Mouse (Mus musculus) bone marrow, adult 2 months (tissue): ENCODE results near the gene Adcy10. TPM values are rescaled to one million over a fixed set of nuclear protein-coding genes. Genes with fewer than 3 reads are reported as not detected.

Experiments
- H3K27ac ChIP-seq: fragments of 200-500 bp; 2 replicates; pipeline ENCODE4 v1.5.1; 2012; ENCODE audit warnings: low read depth, mild to moderate bottlenecking, control low read depth, inconsistent platforms, low read length; ENCODE audit not compliant: control insufficient read depth, poor library complexity, insufficient read depth
- H3K4me1 ChIP-seq: fragments of 200-500 bp; 2 replicates; pipeline ENCODE4 v1.6.1; 2011; ENCODE audit warnings: low read length; ENCODE audit not compliant: control insufficient read depth, insufficient read depth
- H3K4me3 ChIP-seq: fragments of 200-500 bp; replicated peaks from 2 replicates; pipeline ENCODE3; 2011; ENCODE audit warnings: mild to moderate bottlenecking, low read depth, low read length, control low read depth; ENCODE audit not compliant: control insufficient read depth
- CTCF ChIP-seq: fragments of 200-500 bp; IDR thresholded peaks from 2 replicates; pipeline ENCODE4 v1.5.1; 2011; ENCODE audit warnings: low read length, control low read depth; ENCODE audit not compliant: control insufficient read depth, insufficient read depth
- POLR2A ChIP-seq: fragments of 200-500 bp; IDR thresholded peaks from 2 replicates; pipeline ENCODE4 v1.6.1; 2011; ENCODE audit warnings: low read depth, mild to moderate bottlenecking, control low read depth, low read length, borderline replicate concordance; ENCODE audit not compliant: control insufficient read depth
- WGBS: fragments of 180-500 bp; shearing (Covaris S2); methylation state at CpG from one replicate; pipeline ENCODE4 v1.1.7; 2018; 5-methylcytosine and 5-hydroxymethylcytosine counted together
- polyA plus RNA-seq: library from polyadenylated mRNA; stranded (reverse); fragments of >200 nt; gene quantifications from 2 replicates; pipeline ENCODE4 v1.2.4, GENCODE M21; 2011; ENCODE audit warnings: low replicate concordance; ENCODE audit not compliant: missing spikeins, insufficient read depth, insufficient read length

The Adcy10 gene
- polyA plus RNA-seq, 1 experiment, result not detected

DNA sequence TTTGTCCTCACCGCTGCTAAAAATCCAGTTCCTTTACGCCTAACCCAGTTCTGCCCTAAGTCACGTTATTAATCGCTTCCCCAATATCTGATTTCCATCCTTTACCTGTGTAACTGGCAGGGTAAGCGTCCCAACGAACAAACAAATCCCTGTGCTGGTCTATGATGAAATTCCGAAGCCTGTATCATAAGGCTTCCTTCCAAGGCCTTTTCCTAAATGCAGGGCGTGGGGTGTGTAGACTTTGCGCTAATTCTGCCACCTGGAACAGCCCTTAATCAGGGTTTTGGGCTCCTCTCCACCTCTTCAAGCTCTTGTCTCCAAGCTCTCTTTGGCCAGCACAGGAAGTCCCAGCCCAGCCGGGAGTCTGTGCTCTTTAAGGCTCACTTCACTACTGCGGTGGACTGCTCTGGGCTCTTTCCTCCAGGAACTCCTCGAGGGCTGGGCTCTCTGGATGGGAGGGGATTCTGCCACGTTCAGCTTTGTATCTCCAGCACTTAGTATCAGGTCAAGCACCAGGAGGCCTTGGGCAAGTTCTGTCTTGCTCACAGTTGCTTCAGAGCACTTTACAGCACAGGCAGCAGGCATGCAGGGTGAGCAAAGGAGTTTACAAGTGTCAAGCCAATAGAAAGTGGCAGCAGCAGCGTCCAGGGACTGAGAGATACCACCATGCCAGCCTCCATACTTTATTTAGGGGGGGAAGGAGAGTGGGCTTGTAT, 100.6 kb downstream of the Adcy10 start:
- TF ChIP-seq POLR2A (no peak), CTCF (no peak)
- H3K27ac ChIP-seq, result no peak overlapping the region
- H3K4me1 ChIP-seq, result no peaks in the 10 kb centered on the region; the same call in 1 of the 2 replicates
- 71% methylated on average over 14 of the region's 14 CpGs for WGBS
- H3K4me3 ChIP-seq, result no peak overlapping the region

DNA sequence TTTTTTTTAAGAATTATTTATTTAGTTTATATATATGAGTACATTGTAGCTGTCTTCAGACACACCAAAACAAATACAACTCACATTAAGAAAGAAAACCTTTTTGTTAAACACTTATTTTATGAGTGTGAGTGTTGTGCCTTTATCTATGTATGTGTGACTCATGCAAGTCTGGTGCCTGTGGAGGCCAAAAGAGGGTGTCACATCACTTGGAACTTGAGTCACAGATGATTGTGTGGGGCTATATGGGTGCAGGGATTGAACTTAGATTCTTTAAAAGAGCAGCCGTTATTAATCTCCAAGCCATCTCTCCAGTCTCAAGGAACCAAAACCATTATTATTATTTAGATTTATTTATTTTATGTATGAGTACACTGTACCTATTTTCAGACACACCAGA, 101.4 kb downstream of the Adcy10 start:
- TF ChIP-seq POLR2A, result no peak
- no peaks in the 10 kb centered on the region; the same call in 1 of the 2 replicates for H3K4me1 ChIP-seq
- no peak overlapping the region for H3K4me3 ChIP-seq
- H3K27ac ChIP-seq, result no peak overlapping the region
- WGBS, result 87% methylated on average over 1 of the region's 1 CpGs

DNA sequence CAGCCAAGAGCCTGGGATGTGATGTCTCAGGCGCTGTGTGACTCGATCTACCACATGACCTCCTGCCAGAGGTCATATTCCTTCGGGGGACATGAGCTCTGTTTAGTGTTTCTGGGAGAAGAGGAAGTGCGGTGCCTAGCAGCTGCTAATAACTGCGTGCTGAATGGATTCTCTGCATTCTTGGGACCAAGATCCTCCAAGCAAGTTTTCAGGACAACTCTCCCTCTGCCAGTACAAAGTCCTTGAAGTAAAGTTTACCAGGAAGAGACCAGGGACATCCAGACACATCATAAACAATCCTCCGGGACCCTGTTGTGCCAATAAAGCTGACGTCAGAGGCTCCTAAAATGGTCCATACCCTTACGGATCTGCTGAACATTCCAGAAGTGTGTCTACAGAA, 102.9 kb downstream of the Adcy10 start:
- H3K27ac ChIP-seq, result no peak overlapping the region
- H3K4me3 ChIP-seq, result no peak overlapping the region
- 74% methylated on average over 8 of the region's 8 CpGs for WGBS
- H3K4me1 ChIP-seq, result no peaks in the 10 kb centered on the region; the same call in 1 of the 2 replicates
- TF ChIP-seq CTCF (no peak), POLR2A (no peak)

DNA sequence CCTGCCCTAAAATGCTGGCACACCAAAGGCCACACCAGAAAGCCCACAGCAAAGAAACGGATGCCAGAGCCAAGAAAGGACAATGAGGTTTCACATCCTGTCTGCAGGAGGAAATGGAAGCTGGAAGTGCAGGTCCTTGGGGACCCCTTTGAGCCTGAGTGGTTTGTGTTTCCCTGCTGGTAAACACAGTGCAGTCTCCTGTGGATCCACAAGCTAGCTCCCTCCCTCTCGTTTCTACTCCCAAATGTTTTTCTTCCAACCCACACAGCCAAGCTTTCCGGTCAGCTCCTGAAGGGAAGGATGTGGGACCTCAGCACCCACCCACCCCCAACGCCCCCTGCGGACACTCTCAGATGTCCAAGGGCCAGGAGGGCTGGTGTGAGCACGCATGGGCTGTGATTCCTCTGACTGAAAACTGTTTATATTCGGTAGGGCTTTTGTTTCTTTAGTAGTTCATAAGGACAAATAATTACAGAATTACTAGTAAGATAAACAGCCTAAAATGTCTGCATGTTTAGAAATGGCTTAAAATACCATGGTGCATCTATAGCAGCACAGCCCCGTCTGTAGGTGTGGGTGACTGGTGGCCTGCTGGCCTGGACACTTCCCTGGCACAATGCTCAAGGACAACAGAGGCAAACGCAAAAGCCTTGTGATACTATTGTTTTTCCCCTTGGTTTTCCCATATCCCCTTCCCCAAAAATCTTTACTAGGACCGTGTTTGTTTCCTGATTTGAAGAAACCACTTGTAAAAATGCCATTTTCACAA, 104.5 kb downstream of the Adcy10 start:
- 63% methylated on average over 10 of the region's 10 CpGs for WGBS
- no peaks in the 10 kb centered on the region; the same call in 1 of the 2 replicates for H3K4me1 ChIP-seq
- no peak for TF ChIP-seq POLR2A
- no peak for TF ChIP-seq CTCF
- no peak overlapping the region for H3K4me3 ChIP-seq
- no peak overlapping the region for H3K27ac ChIP-seq

DNA sequence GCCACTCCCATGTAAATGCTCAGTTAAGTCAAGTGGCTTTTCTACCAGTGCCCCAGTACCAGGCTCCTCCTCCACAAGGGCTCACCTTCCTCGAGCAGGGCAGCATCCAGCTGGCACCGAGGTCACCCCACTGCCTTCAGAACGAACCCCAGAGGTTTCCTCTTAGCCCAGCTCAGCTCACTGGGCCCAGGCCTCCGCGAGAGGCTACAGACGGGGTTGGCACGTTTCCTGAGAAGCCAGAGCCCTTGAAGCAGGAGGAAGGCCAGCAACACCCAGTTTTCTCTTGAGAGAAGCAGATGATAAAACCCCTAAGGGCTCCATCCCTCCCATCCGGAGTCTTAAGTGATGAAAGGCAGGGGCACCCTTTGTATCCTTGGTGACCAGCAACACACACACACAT, 105.8 kb downstream of the Adcy10 start:
- no peaks in the 10 kb centered on the region; the same call in 1 of the 2 replicates for H3K4me1 ChIP-seq
- no peak overlapping the region; the same call in 1 of the 2 replicates for H3K27ac ChIP-seq
- WGBS, result 18% methylated on average over 8 of the region's 8 CpGs
- no peak overlapping the region for H3K4me3 ChIP-seq
- TF ChIP-seq POLR2A (no peak), CTCF (no peak)

DNA sequence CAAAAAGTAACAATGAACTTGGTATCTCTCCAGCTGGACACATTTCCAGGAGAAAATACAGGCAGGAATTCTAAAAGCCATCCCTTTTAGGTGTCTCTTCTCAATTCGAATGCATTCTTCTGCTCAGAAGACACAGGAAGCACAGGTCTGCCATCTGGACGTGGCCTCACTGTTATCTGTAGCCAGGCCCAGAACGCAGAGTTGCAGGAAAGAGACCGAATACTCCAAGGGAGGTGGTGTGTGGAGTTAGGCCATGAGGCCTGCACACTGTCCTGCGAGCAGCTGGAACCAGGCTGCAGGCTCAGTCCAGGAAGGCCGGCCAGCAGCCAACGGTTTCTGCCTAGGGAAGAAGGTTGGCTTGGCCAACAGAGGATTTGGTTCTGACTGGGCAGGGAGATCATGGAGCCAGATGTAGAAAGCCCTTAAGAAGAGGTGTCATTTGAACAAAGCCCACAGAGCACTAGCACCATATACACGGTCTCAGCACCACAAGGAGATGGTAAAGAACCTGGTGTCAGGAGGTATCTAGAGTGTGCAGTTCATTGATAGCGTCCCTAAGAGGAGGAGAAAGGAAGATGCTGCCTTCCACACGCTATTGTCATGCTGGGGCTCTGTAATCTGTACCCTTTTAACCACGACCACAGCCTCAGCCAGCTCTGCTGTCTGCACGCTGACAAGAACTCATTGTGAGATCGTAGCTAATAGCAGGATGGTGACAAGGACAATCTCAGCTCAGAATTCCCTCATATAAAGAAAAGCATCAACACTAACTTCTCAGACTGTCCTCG, 107.5 kb downstream of the Adcy10 start:
- H3K4me3 ChIP-seq, result no peak overlapping the region
- 65% methylated on average over 14 of the region's 14 CpGs for WGBS

DNA sequence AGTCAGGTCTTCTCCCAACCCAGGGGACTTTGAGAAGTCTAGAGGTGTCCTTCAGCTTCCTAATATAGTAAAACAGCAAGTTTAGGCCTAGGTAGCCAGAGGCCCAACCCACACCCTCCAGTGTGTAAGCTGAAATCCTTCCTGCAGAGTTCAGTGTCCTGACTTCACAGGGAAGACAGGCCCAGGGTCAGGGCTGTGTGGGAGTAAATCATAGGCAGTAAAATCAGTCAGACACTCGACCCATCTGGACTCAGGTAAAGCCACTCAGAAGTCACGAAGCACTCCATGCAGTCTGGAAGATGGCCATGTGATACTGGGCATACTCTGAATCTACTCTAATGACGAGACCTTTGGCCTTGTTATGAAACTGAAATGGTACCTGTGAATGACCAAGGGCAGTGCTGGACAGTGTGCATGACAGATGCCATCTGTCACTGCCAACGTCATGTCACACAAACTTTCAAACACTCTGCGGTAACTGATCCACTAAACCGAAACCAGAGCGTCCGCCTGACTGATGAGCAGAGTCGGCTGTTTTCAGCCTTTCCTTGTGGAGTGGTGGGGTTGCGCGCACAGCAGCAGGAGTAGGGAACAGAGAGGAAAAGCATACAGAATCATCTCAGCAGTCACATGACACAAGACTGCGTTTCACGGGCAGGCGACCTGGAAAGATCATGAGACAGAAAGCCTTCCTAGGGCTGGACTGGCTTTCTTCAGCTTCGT, 109.9 kb downstream of the Adcy10 start:
- WGBS, result 88% methylated on average over 15 of the region's 15 CpGs
- TF ChIP-seq CTCF, result no peak
- no peak for TF ChIP-seq POLR2A
- H3K4me3 ChIP-seq, result no peak overlapping the region
- H3K4me1 ChIP-seq, result no peaks in the 10 kb centered on the region
- H3K27ac ChIP-seq, result no peak overlapping the region

More for the DNA sequence above, 107.5 kb downstream of the Adcy10 start:
- H3K4me1 ChIP-seq, result no peaks in the 10 kb centered on the region; the same call in 1 of the 2 replicates
- H3K27ac ChIP-seq, result no peak overlapping the region
- TF ChIP-seq CTCF (no peak), POLR2A (no peak)
